ENCODE assay signal across 8 mouse cellular contexts in genomic region chr3:95893606-95894316, GRCm38 (mm10). TPM values are rescaled to one million over a fixed set of nuclear protein-coding genes. Genes with fewer than 3 reads are reported as not detected.
DNase-seq lines count a peak whose midpoint lies in the region; ATAC-seq lines count a peak whose summit lies in the region.
"Not testable (repeated sequence)": the region's sequence is repeated elsewhere in the genome, so short reads cannot be mapped to it uniquely, and the experiment has no call there.

Gene Aph1a, plus strand, starts transcription at chr3:95893969.

- not testable (repeated sequence) for H3K36me3 ChIP-seq in hindbrain, embryonic 13.5 days

- H3K4me3 ChIP-seq in hindbrain, embryonic 13.5 days = peak within 1 kb of the TSS; percentile 69

- peaks cover 31% of the 10 kb centered on the region for H3K4me1 ChIP-seq in hindbrain, embryonic 13.5 days (replicated peaks)

- under 1% methylated on average over 25 of the region's 43 CpGs for WGBS in hindbrain, embryonic 13.5 days

- peak; percentile 97 for DNase-seq in NIH3T3 (ENCODE audit: low read depth)
- peak; percentile 96 to 98 for DNase-seq in cerebellum, postnatal 10 days
- peak; percentile 92 to 96 for DNase-seq in frontal cortex, postnatal 14 days (ENCODE audit: low spot score in 2 of 2)
- peak; percentile 96 to 97 for DNase-seq in layer of hippocampus, postnatal 36 days
- peak; percentile 99 for DNase-seq in lung, postnatal 36 days
- DNase-seq in retina, postnatal 1 day = peak; percentile 99
- peak; percentile 89 to 97 for DNase-seq in urinary bladder, adult 18-20 months (ENCODE audit: low spot score in 2 of 2)

- peak within 1 kb of the TSS; percentile 79 for H3K27ac ChIP-seq in hindbrain, embryonic 13.5 days

- ATAC-seq in hindbrain, embryonic 13.5 days (ENCODE audit: low FRiP score) = peak; percentile 96

- peak within 1 kb of the TSS; percentile 88 for H3K9ac ChIP-seq in hindbrain, embryonic 13.5 days

- peak within 1 kb of the TSS; percentile 89 for H3K4me2 ChIP-seq in hindbrain, embryonic 13.5 days

- not testable (repeated sequence) for H3K27me3 ChIP-seq in hindbrain, embryonic 13.5 days

- H3K9me3 ChIP-seq in hindbrain, embryonic 13.5 days = not testable (repeated sequence)

RNA-seq across cellular contexts. Expression of gene Aph1a, which starts in this region (rescaled TPM):
- 32.4 and 40.8 TPM in 2 replicates for polyA plus RNA-seq in hindbrain, embryonic 13.5 days (2015; fragmentation: Nextera tagmentation; extraction: Ambion mirVana)
- total RNA-seq in layer of hippocampus, postnatal 36 days (2021) = 10 to 100 TPM; 72.2 to 83.3 TPM

Comparison
In these comparisons a context has a peak if more than half of its experiments do, and no peak if none do; other contexts are left out.
1. Peak in every context shown above with its lines: DNase-seq, ATAC-seq, H3K4me3 ChIP-seq and H3K27ac ChIP-seq.